Mouse (Mus musculus) C2C12 (cell line): Measurements from ENCODE around the gene Gm5460. TPM values are rescaled to one million over a fixed set of nuclear protein-coding genes. Genes with fewer than 3 reads are reported as not detected.

Source experiments
- H3K27me3 ChIP-seq: one replicate; pipeline ENCODE4 v1.6.1; 2011; ENCODE audit not compliant: control insufficient read depth, insufficient read depth, insufficient read length
- H3K36me3 ChIP-seq: one replicate; pipeline ENCODE4 v1.6.1; 2011; ENCODE audit not compliant: control insufficient read depth, insufficient read depth
- H3K4me3 ChIP-seq: one replicate; pipeline ENCODE4 v1.5.1; 2011; ENCODE audit warnings: mild to moderate bottlenecking, control low read depth; ENCODE audit not compliant: poor library complexity, insufficient read depth, severe bottlenecking
- H3K79me2 ChIP-seq: one replicate; pipeline ENCODE4 v1.6.1; 2011; ENCODE audit not compliant: control insufficient read depth, insufficient read depth
- H3K79me3 ChIP-seq: one replicate; pipeline ENCODE4 v1.6.1; 2011; ENCODE audit warnings: low read depth, control low read depth
- H3ac ChIP-seq: one replicate; pipeline ENCODE3; 2011; ENCODE audit warnings: low read depth; ENCODE audit not compliant: control insufficient read depth, insufficient read length
- CEBPB ChIP-seq: IDR thresholded peaks from one replicate; pipeline ENCODE4 v1.6.1; 2011; ENCODE audit warnings: low read depth, mild to moderate bottlenecking, control low read depth, moderate library complexity
- CTCF ChIP-seq: IDR thresholded peaks from one replicate; pipeline ENCODE4 v1.5.1; 2011; ENCODE audit not compliant: control insufficient read depth, insufficient read depth, insufficient read length
- FOSL1 ChIP-seq: IDR thresholded peaks from one replicate; pipeline ENCODE4 v1.8.0; 2011; ENCODE audit warnings: mild to moderate bottlenecking, low read length; ENCODE audit not compliant: poor library complexity, insufficient read depth, severe bottlenecking
- MAX ChIP-seq: IDR thresholded peaks from one replicate; pipeline ENCODE4 v1.6.1; 2011; ENCODE audit warnings: mild to moderate bottlenecking, control low read depth
- MYOD1 ChIP-seq: IDR thresholded peaks from one replicate; pipeline ENCODE4 v1.6.1; 2011; ENCODE audit warnings: low read depth; ENCODE audit not compliant: control insufficient read depth, insufficient read length
- MYOG ChIP-seq: IDR thresholded peaks from one replicate; pipeline ENCODE4 v1.6.1; 2011; ENCODE audit not compliant: control insufficient read depth, insufficient read length; ENCODE audit errors: extremely low read depth
- USF1 ChIP-seq: IDR thresholded peaks from one replicate; pipeline ENCODE4 v1.6.1; 2011; ENCODE audit warnings: low read depth, mild to moderate bottlenecking, control low read depth, moderate library complexity
- long read RNA-seq, 2 experiments: library from polyadenylated mRNA; unstranded; transcript quantifications; one replicate each; pipeline ENCODE4 v2.0.0; 2019 to 2020
- polyA plus RNA-seq: library from polyadenylated mRNA; unstranded; fragments of >200 nt; fragmentation: generic; extraction: Trizol; gene quantifications from one replicate; pipeline ENCODE4 v1.2.1, GENCODE M21; 2012; ENCODE audit warnings: missing spikeins

Gm5460 gene
- not detected for polyA plus RNA-seq
- long read RNA-seq, experiment 1, result 0 reads
- long read RNA-seq, experiment 2, result 0 reads

GRCm38 (mm10) chr14:34016381-34016780 lies at the start of gene Gm5460:
Gm5460 (plus strand) TSS chr14:34016758.
- Histone ChIP-seq H3ac (no peak within 1 kb of the TSS), H3K79me3 (no peaks in the 10 kb centered on the region), H3K36me3 (no peaks in the 10 kb centered on the region), H3K79me2 (no peaks in the 10 kb centered on the region), H3K4me3 (no peak within 1 kb of the TSS), H3K27me3 (no peaks in the 10 kb centered on the region)
- TF ChIP-seq FOSL1, result no peak
- no peak for TF ChIP-seq MAX
- no peak for TF ChIP-seq MYOD1
- no peak for TF ChIP-seq MYOG
- TF ChIP-seq CEBPB, result no peak
- no peak for TF ChIP-seq CTCF
- no peak for TF ChIP-seq USF1

GRCm38 (mm10) chr14:33972679-33973078 lies 43.9 kb upstream of the Gm5460 start:
- no peaks in the 10 kb centered on the region for H3K36me3 ChIP-seq
- no peaks in the 10 kb centered on the region for H3K79me2 ChIP-seq
- peaks cover 10% of the 10 kb centered on the region for H3K27me3 ChIP-seq
- no peak overlapping the region for H3ac ChIP-seq
- H3K4me3 ChIP-seq, result no peak overlapping the region
- TF ChIP-seq CTCF (peak; percentile 64), MAX (no peak)
- no peaks in the 10 kb centered on the region for H3K79me3 ChIP-seq

- no peak overlapping the region for H3K4me3 ChIP-seq
These were observed 41.8 kb upstream of the Gm5460 start for GRCm38 (mm10) chr14:33974752-33975151.

GRCm38 (mm10) chr14:33977748-33978147 lies 38.8 kb upstream of the Gm5460 start:
- Histone ChIP-seq H3K79me3 (no peaks in the 10 kb centered on the region), H3ac (no peak overlapping the region), H3K4me3 (no peak overlapping the region), H3K36me3 (no peaks in the 10 kb centered on the region), H3K79me2 (no peaks in the 10 kb centered on the region), H3K27me3 (peaks cover 24% of the 10 kb centered on the region)
- TF ChIP-seq CTCF (no peak), CEBPB (no peak), MYOD1 (no peak), FOSL1 (no peak), MAX (no peak), MYOG (no peak), USF1 (no peak)

More at GRCm38 (mm10) chr14:33974752-33975151, 41.8 kb upstream of the Gm5460 start:
- no peaks in the 10 kb centered on the region for H3K79me2 ChIP-seq
- TF ChIP-seq FOSL1, result no peak
- no peak for TF ChIP-seq USF1
- TF ChIP-seq MYOD1, result no peak
- TF ChIP-seq CTCF, result no peak
- TF ChIP-seq CEBPB, result no peak
- H3K79me3 ChIP-seq, result no peaks in the 10 kb centered on the region
- no peaks in the 10 kb centered on the region for H3K36me3 ChIP-seq
- H3K27me3 ChIP-seq, result peaks cover 27% of the 10 kb centered on the region
- H3ac ChIP-seq, result no peak overlapping the region

GRCm38 (mm10) chr14:33978604-33979059 lies 37.9 kb upstream of the Gm5460 start, which contains the start of gene Zfp488:
Zfp488 (minus strand) TSS chr14:33978764.
- no peaks in the 10 kb centered on the region for H3K36me3 ChIP-seq
- H3ac ChIP-seq, result no peak within 1 kb of the TSS
- H3K27me3 ChIP-seq, result peaks cover 24% of the 10 kb centered on the region
- TF ChIP-seq MYOD1, result no peak
- no peak for TF ChIP-seq USF1
- no peak for TF ChIP-seq FOSL1
- no peak for TF ChIP-seq CEBPB
- no peak for TF ChIP-seq MAX
- TF ChIP-seq MYOG, result no peak
- no peak for TF ChIP-seq CTCF
- no peaks in the 10 kb centered on the region for H3K79me2 ChIP-seq
- H3K79me3 ChIP-seq, result no peaks in the 10 kb centered on the region
- no peak within 1 kb of the TSS for H3K4me3 ChIP-seq

GRCm38 (mm10) chr14:33989201-33989600 lies 27.4 kb upstream of the Gm5460 start:
- no peak for TF ChIP-seq FOSL1
- TF ChIP-seq CTCF, result no peak
- TF ChIP-seq USF1, result no peak
- TF ChIP-seq MAX, result no peak
- TF ChIP-seq MYOG, result no peak
- no peak for TF ChIP-seq MYOD1

More at GRCm38 (mm10) chr14:33989201-33989600, 27.4 kb upstream of the Gm5460 start:
- Histone ChIP-seq H3ac (no peak overlapping the region), H3K79me2 (no peaks in the 10 kb centered on the region), H3K27me3 (peaks cover 21% of the 10 kb centered on the region), H3K79me3 (no peaks in the 10 kb centered on the region), H3K36me3 (no peaks in the 10 kb centered on the region), H3K4me3 (no peak overlapping the region)
